Mouse (Mus musculus): Measurements from ENCODE around the gene Muc1.
"Not testable (repeated sequence)": the region's sequence is repeated elsewhere in the genome, so short reads cannot be mapped to it uniquely, and the experiment has no call there.

Muc1 gene

GRCm38 (mm10) chr3:89210162-89210561 lies 18.7 kb upstream of the Muc1 start:
- DNase-seq (ENCODE audit: extremely low spot score) = no peak

GRCm38 (mm10) chr3:89210731-89211130 lies 18.1 kb upstream of the Muc1 start:
- no peak for DNase-seq (ENCODE audit: extremely low spot score)

GRCm38 (mm10) chr3:89213803-89214530 lies 14.9 kb upstream of the Muc1 start:
- DNase-seq (ENCODE audit: extremely low spot score) = peak; percentile 96

- peak; percentile 68 for DNase-seq (ENCODE audit: extremely low spot score)
These were observed 14.0 kb upstream of the Muc1 start, which contains the start of gene Thbs3 for GRCm38 (mm10) chr3:89214681-89215411. Gene Thbs3, plus strand, starts transcription at chr3:89215180.

GRCm38 (mm10) chr3:89215853-89216252 lies 13.0 kb upstream of the Muc1 start:
- DNase-seq (ENCODE audit: extremely low spot score) = peak; percentile 85

- DNase-seq (ENCODE audit: extremely low spot score) = not testable (repeated sequence)
These were observed 12.4 kb upstream of the Muc1 start for GRCm38 (mm10) chr3:89216407-89216806.

- DNase-seq (ENCODE audit: extremely low spot score) = no peak
These were observed 10.6 kb upstream of the Muc1 start for GRCm38 (mm10) chr3:89218271-89218670.

GRCm38 (mm10) chr3:89219546-89219945 lies 9.3 kb upstream of the Muc1 start:
- DNase-seq (ENCODE audit: extremely low spot score) = no peak

- DNase-seq (ENCODE audit: extremely low spot score) = no peak
These were observed 7.7 kb upstream of the Muc1 start for GRCm38 (mm10) chr3:89221167-89221566.

GRCm38 (mm10) chr3:89224796-89225195 lies 4.1 kb upstream of the Muc1 start:
- DNase-seq (ENCODE audit: extremely low spot score) = no peak

- no peak for DNase-seq (ENCODE audit: extremely low spot score)
These were observed 3.5 kb upstream of the Muc1 start for GRCm38 (mm10) chr3:89225321-89225815.

- peak; percentile 81 for DNase-seq (ENCODE audit: extremely low spot score)
These were observed 2.9 kb upstream of the Muc1 start for GRCm38 (mm10) chr3:89225918-89226317.

- DNase-seq (ENCODE audit: extremely low spot score) = no peak
These were observed 2.5 kb upstream of the Muc1 start for GRCm38 (mm10) chr3:89226361-89226760.

- DNase-seq (ENCODE audit: extremely low spot score) = no peak
These were observed 2.0 kb upstream of the Muc1 start, which contains the start of gene Mtx1 for GRCm38 (mm10) chr3:89226900-89227299. Gene Mtx1, minus strand, starts transcription at chr3:89227088.

GRCm38 (mm10) chr3:89227307-89228179 lies 1.3 kb upstream of the Muc1 start:
- DNase-seq (ENCODE audit: extremely low spot score) = peak; percentile 91

- DNase-seq (ENCODE audit: extremely low spot score) = peak; percentile 89
These were observed 692 bp upstream of the Muc1 start for GRCm38 (mm10) chr3:89228180-89228549.

- no peak for DNase-seq (ENCODE audit: extremely low spot score)
These were observed 419 bp downstream of the Muc1 start for GRCm38 (mm10) chr3:89229276-89229675.

GRCm38 (mm10) chr3:89230561-89230960 lies 1.7 kb downstream of the Muc1 start:
- no peak for DNase-seq (ENCODE audit: extremely low spot score)

- DNase-seq (ENCODE audit: extremely low spot score) = no peak
These were observed 2.5 kb downstream of the Muc1 start for GRCm38 (mm10) chr3:89231345-89231744.

- no peak for DNase-seq (ENCODE audit: extremely low spot score)
These were observed 3.0 kb downstream of the Muc1 start for GRCm38 (mm10) chr3:89231772-89232275.

GRCm38 (mm10) chr3:89232614-89233013 lies 3.8 kb downstream of the Muc1 start:
- DNase-seq (ENCODE audit: extremely low spot score) = no peak
